Mouse (Mus musculus) fibroblast of lung, adult 2 months (primary cell): Measurements from ENCODE around the gene Ypel3.

ENCODE experiments used
- DNase-seq: peaks from one replicate; pipeline ENCODE4 v3.0.0-alpha.2; 2011; ENCODE audit warnings: low read depth

Ypel3 gene

DNA sequence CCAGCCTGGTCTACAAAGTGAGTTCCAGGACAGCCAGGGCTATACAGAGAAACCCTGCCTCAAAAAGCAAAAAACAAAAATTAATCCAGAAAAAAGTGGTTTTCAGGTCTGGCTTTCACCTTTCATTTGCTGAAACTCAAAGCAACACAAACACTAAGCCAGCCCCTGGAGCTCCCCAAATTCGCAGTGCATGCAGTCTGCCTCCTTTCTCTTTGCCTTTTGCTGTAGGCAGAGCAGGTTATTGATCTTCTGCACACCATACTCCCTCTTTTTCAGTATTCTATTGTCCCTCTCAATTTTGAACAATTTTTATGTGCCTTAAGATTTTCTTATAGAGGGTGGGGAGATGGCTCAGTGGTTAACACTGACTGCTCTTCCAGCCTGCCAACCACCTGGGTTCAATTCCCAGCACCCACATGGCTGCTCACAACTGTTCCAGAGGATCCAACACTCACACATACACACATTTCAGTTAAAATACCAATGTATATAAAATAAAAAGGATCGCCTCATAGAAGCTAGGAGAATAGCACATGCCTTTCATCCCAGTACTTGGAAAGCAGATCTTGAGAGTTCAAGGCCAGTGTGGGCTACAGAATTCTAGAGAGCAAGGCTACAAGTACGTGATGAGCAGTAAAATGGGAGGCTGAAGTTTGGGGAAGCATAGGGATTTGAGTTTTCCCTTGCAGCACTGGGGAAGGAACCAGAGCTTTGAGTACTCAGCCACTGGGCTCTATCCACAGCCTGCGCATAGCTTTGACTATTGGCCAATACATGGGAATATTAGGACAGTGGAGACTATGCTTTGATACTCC, 16.9 kb downstream of the Ypel3 start:
- DNase-seq: no peak

DNA sequence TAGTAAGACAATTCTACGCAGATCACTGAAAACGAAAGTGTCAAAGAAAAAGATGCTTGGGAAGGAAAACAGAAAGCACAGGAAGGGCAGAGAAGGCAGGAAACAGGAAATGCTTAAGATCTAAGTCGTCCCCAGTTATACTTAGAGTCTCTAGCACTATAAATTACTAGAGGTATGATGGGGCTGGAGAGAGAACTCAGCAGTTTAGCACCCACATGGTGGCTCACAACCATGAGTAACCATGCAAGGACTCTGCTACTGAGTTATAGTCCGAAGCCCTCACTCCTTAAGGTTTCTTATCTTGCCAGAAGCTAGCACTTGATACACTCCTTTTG, 17.5 kb downstream of the Ypel3 start:
- DNase-seq: no peak

DNA sequence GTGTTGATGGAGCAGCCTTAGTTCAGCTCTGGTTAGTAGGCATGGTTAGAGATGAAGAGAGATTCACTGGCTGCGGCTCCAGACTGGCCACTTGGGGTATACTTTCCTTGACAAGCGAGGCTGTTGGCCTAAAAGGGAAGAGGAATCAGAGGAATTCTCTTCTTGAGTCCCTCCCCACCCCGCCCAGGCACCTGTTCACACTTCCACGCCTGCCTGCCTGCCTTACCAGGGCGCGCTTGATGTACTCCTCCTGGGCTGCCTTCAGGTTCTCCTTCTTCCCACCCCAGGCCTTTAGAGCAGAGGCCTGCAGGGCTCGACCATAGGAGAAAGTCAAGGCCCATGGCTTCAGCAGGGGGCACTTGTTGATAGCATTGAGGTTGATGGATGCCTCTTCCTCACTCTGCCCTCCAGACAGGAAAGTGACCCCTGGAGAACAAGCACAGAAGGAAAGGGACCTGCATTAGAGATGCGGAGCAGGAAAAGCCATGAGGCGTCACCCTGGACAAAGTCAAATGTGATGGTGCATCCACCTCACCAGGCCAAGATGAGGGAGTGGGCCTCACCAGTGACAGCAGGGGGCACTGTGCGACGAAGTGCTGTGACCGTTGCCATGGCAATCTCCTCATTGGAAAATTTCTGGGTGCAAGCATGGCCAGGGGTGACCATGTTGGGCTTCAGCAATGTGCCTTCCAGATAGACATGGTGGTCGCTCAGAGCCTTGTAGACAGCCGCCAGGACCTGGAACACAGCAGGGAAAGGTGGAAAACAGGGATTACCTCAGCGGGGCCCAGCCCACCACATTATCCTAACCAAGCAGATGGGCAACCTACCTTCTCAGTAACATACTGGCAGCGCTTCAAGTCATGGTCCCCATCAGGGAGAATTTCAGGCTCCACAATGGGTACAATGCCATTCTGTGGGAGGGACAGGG, 18.9 kb downstream of the Ypel3 start:
- DNase-seq: no peak

DNA sequence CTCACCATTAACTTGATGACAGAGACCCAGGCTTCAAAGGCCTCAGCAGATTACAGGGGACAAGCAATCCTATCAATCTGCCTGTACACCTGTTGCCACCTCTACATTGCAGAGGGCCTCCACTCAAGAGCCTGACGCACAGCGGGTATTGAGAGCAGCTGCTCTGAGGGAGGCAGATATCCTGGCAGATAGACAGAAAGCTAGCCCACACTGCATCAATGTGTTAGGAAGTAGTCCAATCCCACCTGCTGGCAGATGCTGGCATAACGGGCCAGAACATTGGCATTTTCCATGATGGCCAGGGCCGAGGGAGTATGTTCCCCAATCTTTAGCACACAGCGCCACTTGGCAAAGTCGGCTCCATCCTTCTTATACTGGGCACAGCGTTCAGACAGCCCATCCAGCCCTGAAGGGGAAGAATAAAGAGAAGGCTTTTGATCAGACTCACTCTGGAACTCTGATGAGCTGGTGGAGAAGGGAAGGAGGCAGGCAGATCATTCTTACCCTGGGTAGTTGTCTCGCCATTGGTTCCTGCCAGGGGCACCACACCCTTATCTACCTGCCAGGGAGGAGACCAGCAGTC, 19.7 kb downstream of the Ypel3 start:
- DNase-seq: no peak

DNA sequence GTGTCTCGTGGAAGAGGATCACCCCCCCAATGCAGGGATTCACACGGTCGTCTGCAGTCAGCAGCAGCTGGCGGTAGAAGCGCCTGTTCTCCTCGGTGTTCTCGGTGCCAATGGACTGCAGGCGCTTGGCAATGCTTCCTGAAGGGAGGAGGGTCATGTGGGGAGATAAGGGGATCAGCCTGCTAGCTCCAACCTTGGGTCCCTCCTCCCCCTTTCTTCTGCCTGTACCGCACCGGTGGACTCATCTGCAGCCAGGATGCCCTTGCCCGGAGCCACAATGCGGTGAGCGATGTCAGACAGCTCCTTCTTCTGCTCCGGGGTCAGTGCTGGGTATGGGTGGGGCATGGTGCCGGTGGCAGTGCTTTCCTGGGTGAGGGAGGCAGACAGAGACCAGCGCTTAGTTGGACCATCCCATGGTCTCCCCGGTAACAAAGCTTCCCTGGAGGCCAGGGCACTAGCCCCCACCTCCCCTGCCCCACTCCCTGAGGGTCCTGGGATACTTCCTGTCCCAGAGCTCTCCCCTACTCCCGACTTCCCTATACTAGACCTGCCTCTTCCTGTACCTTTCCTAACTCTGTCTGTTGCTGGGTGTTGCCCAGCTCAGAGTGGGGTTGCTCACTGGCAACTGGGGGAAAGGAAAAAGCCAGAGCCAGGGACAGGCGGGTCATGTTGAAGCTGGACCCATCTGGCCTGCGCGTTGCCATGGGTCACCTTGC, 20.8 kb downstream of the Ypel3 start, which contains the start of gene Fam57b:
Gene Fam57b, plus strand, starts transcription at position 258 of the 716 bp plus-strand sequence.
- no peak for DNase-seq

DNA sequence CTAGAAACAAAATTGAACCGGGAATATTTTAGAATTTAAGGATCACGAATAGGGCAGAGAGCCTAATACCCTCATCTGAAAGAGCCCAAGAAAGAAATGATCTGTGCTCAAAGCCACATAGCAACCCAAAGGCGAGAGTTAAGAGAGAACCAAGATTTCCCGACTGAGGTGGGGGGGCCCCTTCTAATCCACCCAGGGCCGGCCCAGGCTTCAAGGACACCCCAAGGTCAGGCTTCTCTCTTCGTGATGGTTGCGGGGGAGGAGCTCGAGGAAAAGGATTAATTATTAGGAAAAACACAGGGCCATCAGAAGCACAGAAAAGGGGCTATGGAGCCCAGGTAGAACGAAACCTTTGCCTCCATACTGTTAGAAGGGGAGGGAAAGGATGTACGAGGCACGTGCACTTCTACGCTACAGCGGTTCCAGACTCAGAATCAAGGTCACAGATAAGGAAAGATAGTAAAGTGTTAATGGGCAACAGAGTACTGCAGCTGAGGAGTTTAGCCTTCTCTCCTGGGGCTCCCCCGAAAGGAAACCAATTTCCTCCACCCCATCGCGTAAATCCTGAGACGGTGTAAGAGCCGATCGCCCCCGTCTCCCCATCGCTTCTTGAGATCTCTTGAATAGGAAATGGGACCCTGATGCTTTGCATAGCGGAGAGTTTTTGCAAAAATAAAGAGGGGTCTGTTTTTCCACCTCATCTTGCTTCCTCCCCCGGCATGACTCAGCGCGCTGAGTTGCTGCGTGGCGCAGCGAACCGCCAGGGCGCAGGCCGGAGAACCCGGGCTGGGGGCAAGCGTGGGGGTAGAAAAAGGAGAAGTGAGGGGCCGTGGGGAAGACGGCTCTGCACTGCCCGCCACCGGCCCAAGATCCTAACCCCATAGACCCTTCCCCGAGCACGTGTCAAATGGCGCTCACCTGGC, 21.6 kb downstream of the Ypel3 start:
- no peak for DNase-seq

DNA sequence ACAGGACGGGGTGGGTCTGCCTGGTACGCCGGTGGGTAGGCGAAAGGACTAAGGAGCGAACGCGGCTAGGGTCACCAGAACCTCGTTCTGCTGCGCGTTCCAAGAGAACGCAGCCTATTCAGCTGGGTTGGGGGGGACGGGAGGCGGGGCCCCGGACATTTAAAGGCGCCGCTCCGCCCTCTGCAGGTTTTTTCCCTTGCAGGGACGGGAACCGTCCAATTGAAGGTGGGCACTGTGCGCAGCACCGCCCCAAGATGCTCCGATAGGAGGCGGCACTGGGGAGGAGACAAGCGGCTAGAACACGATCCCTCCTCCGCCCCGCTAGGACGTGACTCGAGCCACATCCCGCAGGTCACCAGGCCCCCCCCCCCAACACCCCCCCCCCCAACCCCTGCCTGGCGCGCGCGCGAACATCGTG, 22.3 kb downstream of the Ypel3 start:
- peak; percentile 97 for DNase-seq

DNA sequence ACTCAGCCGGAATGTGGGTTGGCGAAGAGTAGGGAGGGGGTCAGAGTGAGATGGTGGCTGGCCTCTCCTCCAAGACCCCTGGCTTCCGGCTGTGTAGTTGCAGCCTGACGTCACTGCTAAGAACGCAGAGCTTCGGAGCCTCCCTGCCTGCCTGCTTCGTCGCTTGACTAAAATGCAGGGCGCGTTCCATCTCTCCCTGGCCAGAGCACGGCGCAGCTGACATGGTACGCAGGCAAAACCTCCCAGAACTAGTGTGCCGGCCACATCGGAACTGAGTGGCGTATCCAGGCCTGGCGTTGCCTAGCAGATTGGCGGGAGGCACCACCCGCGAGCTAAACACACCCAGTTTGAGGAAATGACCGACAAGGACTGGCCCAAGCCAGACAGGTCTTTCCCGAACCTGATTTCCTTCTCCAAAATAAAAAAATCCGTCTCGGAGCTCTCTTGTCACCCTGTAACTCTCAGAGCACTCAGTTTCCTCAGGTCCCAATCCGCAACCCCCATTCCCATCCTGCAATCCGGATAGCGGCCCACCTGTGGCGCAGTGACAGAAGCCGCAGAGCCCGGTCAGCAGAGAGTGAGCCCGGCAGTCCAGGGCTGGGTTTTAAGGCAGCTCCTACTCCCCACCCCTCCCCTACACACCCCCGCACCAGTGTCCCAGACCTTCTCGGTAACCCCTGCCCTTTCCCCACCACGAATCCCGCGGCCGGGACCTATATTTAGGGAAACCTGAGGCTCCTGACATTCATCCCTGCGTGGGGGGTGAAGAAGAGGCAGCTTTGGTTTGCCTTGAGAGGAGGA, 22.9 kb downstream of the Ypel3 start:
- DNase-seq: peak; percentile 81

DNA sequence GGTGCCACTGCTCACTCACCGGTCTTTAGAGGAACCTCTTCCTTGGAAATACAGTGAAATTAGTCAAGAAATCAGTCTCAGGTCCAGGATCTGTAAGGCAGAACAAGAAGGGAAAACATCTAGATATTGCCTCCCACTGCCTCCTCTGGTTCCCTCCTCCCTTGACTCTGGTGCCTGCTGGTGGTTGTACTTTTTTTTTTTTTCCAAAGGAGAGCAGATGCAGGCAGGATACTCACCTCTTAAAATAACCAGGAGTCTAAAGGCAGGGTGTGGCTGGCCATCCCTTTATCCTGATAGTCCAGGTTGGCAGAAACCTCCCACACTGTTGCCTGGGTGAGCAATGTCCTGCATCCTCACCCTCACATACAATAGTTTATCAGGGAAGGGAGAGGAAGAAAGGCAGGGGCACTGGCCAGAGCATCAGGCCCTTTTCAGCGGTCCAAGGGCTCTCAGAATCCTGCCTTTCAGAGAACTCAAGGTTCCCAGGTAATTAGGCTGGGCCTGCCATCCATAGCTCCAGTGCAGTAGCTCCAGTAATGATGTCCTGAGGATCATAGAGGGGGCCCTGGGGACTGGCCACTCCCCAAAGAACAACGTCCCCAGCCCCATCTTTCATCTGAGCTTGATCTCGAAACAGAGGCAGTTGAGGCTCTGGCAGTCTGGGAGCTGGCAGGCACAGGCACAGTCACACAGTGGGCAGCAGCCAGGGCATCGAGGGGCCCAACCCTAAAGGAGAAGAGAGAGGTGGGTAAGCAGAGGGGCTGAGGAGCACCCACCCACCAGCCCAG, 23.7 kb downstream of the Ypel3 start:
- DNase-seq: no peak

DNA sequence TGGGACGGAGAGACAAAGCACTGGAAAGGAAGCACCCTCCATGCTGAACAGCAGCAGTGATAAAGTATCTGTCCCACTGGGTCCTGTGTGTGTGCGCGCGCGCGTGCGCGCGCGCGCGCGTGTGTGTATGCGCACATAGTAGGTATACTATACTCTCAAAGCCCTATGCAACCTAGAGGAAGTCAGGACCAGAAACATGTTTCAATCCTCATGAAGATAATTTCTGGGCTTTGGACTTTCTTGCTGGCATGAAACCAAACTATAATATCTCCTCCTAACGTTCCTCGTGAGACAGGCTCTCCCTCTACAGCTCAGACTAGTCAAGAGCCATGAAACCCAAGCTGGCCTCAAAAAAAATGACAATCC, 24.3 kb downstream of the Ypel3 start:
- DNase-seq: no peak

DNA sequence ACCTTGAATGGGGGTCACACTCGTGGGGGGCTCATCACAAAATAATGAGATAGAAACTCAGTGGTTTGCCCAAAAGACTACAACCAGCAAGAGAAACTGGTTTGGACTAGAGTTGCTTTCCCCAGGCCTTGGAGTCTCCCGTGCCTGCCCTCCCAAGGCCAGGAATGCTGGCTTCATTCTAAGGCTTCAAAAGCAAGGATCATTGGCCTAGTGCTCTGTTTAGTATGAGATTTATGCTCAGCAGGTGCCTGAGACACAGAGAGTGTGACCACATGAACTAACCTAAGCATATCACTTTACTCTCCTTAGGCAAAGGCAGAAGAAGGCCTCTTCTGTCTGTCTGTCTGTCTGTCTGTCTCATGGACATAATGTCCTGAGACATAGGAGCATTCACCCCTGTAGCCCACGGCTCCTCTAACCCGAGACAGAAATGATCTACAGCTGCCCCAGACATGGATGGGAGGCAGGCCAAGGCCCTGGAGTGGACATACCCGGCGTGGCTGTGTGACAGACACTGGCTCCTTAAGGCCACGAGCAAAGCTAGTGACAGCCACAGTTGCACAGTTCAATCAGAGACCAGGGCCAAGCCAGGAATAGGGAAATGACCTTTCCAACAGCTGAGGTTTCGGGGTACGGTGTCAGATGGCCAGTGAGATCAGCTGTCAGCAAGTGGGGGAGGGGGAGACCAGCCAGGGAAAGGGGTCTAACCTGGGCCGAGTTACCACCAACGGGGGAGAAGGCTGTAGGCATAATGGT, 25.6 kb downstream of the Ypel3 start:
- DNase-seq: no peak

DNA sequence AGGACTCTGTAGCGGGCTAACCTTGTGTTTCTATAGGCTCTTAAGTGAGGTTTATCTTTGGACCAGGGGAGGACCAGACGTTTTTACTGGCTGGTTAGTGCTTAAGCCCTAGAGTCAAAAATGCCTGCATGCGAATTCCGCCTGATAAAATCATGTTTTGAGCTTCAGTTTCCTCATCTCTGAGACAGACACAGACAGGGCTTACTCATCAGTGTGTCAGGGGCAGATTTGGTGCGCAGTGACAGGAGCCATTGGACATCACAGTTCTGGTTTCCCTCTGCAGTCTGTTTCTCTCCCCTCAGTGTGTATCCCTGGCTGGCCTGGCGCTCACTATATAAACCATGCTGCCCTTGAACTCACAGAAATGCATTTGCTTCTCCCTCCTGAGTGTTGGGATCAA, 26.4 kb downstream of the Ypel3 start:
- no peak for DNase-seq

DNA sequence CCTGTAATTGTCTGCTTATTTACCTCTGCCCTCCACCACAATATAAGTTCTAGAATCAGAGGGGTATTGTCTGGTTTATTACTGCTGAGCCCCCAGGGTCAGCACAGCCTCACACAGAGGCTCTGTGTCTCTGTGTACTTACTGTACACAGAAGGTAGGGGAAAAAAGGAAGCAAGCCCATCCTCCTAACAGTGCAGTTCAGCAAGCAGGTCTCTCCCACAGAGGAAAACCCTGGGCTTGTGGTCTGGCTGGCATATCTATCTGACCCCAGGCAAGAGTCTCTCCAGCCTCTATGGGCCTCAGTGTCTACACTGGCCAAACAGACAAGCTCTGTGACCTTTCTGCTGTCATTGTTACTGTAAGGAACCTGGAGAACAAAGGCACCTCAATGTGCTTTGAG, 27.0 kb downstream of the Ypel3 start:
- no peak for DNase-seq

DNA sequence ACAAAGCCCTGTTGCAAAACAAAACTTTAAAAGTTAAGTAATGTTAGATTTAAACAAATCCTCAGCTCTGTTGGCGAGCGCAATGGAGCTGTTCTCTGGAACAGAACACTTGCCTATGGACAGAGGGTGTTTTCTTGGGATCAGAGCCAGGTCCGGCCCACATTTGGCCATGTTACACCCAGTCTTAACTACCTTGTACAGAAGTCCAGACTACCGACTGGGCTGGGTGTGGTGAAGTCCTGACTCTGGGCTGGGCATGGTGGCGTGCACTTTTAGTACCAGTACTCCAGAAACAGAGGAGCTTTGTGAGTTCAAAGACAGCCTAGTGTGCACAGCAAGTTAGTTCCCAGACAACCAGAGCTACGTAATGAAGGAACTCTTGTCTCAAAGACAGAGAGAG, 30.2 kb downstream of the Ypel3 start:
- DNase-seq: no peak

DNA sequence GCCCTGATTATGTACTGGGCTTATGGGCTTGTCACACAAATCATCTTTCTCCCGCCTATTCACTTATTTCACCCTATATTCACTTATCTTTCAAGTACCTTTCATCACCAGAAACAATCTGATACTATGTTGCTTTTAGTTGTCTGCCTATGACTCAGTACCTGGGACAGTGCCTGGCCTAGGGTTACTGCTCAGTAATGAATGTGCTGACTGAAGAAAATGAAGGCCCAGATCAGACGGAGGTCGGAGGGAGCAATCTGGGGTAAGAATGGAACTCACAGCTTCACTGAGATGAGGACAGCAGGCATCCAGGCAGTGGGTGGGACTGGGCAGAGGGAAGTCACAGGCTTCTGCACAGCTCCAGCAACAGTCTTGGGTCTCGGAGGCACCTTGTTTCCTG, 30.6 kb downstream of the Ypel3 start:
- peak; percentile 72 for DNase-seq

DNA sequence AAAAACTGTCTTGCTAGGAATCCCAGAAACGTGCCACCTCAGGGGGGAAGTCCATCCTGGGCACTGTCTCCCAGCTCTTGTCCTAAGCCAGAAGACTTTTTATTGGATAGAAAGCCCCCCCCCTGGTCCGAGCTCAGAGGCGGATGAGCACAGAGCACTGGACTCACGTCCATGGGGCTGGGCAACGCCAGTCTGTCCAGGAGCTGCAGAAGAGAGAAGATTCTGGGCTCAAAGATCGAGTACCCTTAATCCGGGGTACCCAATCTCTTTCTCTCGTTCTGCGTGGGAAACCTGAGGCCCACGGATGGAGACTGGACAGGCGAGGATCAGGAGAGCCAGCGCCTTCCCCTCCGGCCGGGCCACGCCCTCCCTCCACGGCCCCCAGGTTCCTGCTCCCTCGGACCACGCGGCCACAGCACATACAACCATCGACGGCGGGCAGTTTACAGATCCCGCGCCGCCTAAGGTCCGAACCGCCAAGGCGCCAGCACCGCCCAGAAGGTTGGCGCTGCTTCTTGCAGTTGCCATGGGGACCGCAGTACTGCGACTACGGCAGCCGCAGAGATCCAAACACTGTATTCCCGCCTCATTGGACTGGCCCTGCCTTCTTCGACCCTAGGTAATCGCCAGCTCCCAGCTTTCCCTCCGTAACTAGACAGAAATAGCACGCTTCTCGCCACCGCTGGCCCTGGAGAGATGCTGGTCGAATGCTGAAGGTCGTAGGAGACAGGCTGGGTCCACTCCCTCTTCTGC, 32.1 kb downstream of the Ypel3 start:
- DNase-seq: peak; percentile 75

DNA sequence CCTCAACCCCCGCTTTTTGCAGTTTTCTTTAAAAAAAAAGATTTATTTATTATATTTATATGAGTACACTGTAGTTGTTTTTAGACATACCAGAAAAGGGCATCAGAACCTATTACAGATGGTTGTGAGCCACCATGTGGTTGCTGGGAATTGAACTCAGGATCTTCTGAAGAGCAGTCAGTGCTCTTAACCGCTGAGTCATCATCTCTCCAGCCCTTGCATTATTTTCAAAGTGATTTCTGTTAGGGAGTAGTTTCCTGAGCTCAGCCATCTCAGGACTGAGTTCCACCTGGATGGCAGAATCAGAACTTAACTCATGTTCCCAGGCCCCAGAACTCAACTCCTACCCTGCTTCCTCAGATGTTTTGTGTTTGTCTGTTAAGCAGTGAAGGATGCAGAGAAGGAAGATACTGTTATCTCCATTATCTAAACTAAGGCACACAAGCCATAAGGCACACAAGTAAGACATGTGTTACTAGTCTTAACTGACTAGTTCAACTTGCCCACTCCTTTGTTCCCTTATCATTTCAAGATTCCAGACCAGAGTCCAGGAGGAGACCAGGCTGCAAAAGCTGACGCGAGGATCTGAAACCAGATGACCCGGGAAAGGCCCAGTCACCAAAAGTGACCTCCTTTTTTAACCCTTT, 33.1 kb downstream of the Ypel3 start:
- no peak for DNase-seq
